Mouse (Mus musculus) adrenal gland, postnatal 4 days (tissue): ENCODE data around the gene Vsig2. TPM values are rescaled to one million over a fixed set of nuclear protein-coding genes. Genes with fewer than 3 reads are reported as not detected.

Experiments
- DNase-seq, 2 experiments: peaks; one replicate each; pipeline ENCODE4 v3.0.0; 2021 to 2022; ENCODE audit warnings: low spot score in 2 of 2, mixed read lengths in 2 of 2
- total RNA-seq, 2 experiments: library from RNA; stranded (reverse); gene quantifications; 2 replicates each; pipeline ENCODE4 v1.2.3; 2021

Gene Vsig2
- total RNA-seq, 2 experiments from 2014 or later = 5.8 to 7.3 TPM

DNA sequence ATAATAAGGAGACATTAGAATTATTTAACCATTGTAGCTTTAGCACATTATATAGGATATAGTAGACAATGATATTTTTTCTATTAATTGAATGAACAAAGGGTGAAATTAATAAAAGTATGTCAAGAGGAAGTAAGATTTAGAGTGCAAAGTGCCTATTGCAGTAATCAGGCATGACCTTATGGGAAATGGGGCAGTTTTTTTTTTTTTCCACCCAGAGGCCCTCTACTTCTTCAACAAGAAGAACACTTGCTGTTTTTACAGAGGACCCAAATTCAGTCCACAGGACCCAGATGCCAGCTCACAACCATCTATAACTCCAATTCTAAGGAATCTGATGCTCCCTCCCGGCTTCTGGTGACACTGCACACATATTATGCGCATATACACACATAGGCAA is 21.6 kb downstream of the Vsig2 start:
- no peak for DNase-seq

DNA sequence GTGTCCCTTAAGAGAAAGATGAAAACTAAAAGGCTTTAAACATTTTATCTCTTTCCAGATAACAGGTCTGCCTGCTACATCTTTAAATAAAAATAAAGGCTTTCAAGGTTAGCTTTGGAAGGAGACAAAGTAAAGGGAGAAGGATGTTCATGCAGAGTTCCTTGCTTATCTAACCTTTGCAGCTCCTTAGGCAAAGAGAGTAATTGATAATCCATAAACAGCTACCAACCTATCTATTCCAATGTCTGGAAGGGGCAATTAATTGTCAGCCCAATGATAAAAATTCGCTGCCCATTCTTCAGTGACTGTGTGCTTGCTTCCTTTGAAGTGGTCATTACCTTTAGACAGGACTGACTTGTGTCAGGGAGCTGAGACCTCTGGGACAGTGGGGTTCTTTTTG is 24.8 kb downstream of the Vsig2 start:
- no peak for DNase-seq

DNA sequence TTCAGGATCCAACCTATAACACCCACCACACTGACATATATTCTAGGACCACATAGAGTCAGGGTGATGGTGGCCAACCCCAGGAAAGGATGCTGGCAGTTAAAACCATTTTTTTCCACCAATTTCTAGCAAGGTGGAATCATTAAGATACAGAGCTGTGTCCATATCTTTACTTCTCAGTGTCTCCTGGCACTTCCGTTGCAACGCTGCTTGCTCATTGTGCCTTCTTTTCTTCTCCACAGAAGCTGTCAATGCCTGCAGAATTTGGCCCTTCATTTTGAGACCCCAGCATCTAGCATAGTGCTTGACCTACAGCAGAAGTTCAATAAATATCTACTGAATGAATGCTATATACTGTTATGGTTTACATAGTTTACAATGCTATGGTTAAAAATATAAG is 28.0 kb downstream of the Vsig2 start:
- no peak for DNase-seq

GRCm38 (mm10) chr9:37567454-37567853 is 28.4 kb downstream of the Vsig2 start:
- no peak for DNase-seq

GRCm38 (mm10) chr9:37567892-37568604 is 29.0 kb downstream of the Vsig2 start:
- no peak for DNase-seq

- DNase-seq = no peak
Measured at GRCm38 (mm10) chr9:37568605-37569214, 29.7 kb downstream of the Vsig2 start.

DNA sequence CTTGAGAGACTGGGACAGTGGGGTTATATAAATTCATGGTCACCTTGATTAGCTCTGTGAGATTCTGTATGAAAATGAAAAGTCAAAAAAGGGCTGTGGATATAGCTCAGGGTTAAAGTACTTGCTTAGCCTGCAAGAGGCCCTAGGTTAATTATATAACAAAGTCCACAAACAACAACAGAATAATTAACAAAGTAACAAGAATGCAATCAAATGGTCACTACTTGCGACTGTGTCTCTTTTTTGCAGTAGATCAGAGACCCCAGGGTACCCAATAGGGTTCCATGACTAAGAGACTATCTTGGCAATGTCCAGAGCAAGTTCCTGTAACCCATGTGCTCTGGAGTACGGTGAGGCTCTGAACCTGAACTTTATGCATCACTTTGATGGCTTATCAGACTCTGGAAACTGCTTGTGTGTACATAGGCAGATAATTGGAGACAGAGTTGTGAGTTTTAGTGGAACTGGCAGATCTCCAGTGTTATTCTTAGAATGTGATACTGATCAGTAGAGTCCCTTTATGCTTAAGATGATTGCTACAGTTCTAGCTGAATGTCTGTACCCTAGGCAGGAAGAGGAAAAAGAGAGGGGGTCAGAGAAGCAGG is 30.3 kb downstream of the Vsig2 start:
- DNase-seq = no peak

GRCm38 (mm10) chr9:37572204-37572876 is 33.3 kb downstream of the Vsig2 start:
- no peak for DNase-seq

- no peak for DNase-seq
Measured at GRCm38 (mm10) chr9:37576436-37576930, 37.4 kb downstream of the Vsig2 start.

DNA sequence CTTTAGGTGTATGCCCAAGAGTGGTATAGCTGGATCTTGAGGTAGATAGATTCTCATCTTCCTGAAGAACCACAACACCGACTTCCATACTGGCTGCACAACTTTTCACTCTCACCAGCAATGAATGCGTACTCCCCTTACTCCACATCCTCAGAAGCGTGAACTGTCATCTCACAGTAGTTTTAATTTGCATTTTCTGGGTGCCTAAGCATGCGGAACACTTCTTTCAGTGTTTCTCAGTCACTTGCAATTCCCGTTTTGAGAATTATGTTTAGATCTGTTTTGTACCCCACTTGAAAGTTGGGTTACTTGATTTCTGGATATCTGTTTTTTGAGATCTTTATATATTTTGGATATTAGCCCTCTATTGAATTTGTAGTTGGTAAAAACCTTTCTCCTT is 44.5 kb downstream of the Vsig2 start:
- DNase-seq = no peak

DNA sequence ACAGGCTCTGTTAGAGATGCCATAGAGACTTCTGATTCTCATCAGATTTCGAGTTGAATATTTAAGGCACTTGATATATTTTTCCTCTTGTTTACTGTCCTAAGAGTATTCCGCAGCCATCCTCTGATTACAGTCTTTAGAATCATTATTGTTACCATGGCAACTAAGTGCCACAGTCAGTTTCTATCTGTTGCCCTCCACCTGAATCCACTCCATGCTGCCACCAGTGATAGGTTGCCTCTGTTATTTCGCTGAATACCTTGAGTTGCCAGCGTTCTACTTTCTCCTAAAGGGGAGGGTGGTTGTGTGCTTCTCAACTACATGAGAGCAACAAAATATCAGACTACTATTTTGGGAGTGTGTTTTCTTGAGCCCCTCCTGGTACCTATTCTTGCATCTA is 47.7 kb downstream of the Vsig2 start:
- DNase-seq = no peak

- DNase-seq = no peak
Measured at GRCm38 (mm10) chr9:37590381-37590780, 51.3 kb downstream of the Vsig2 start.

DNA sequence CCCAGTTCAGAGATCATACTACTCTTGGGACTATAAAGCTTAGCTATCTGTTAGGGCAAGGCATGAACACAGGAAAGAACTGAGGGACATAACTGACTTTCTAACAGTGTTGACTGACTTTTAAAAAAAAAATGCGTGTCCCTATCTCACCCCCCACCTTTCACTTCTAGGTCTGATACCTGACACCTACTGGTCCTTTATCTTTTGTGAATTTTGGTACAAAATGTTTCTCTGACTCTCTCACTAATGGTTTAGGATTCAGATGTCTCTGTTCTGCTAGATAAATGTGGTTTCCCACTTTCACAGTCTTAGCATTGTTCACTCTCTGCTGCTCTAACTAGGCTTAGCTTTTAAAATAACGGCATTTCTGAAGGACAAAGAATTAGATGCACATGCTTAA is 53.0 kb downstream of the Vsig2 start:
- DNase-seq = no peak

GRCm38 (mm10) chr9:37592633-37593032 is 53.6 kb downstream of the Vsig2 start:
- no peak for DNase-seq

DNA sequence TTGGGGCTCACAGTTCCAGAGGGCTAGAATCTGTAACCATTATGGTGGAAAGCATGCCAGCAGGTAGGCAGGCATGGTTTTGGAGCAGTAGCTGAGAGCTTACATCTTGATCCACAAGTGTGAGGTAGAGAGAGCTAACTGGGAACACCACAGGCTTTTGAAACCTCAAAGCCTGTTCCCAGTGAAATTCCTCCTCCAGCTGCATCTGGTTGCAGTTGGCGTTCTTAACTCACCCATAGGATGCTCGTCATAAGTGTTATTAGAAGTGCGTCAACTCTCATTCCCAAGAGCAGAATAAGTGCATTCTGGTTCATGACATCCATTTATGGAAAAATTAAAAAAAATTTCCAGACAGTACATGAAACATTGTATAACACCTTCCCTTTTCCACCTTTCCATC is 54.6 kb downstream of the Vsig2 start:
- DNase-seq = no peak

Other genes starting within 250 kb of the Vsig2 start
- 1 to 10 TPM; 6.0 TPM for gene Ccdc15, start 190.8 kb upstream of the Vsig2 start, total RNA-seq
- gene Hepacam, start 171.9 kb upstream of the Vsig2 start, total RNA-seq = under 1 TPM; 0.31 to 0.45 TPM
- gene Robo4, start 137.4 kb upstream of the Vsig2 start, total RNA-seq = 10 to 100 TPM; 31.3 to 32.9 TPM
- gene Robo3, start 106.0 kb upstream of the Vsig2 start, total RNA-seq = 1 to 10 TPM in 1 of 2 experiments, under 1 TPM in 1; 0.56 to 1.0 TPM
- gene Msantd2, start 49.9 kb upstream of the Vsig2 start, total RNA-seq = 10 to 100 TPM; 31.3 to 33.2 TPM
- gene Esam, start 11.2 kb upstream of the Vsig2 start, total RNA-seq = 10 to 100 TPM; 51.7 to 55.5 TPM
- 1 to 10 TPM; 4.1 to 6.7 TPM for gene Nrgn, start 13.6 kb downstream of the Vsig2 start, total RNA-seq
- gene Siae, start 16.4 kb downstream of the Vsig2 start, total RNA-seq = 10 to 100 TPM; 17.4 to 18.4 TPM
- 1 to 10 TPM; 2.3 to 3.4 TPM for gene Spa17, start 74.5 kb downstream of the Vsig2 start, total RNA-seq
- 100 to 1,000 TPM; 102 to 112 TPM for gene Tbrg1, start 118.1 kb downstream of the Vsig2 start, total RNA-seq
- not detected for gene Panx3, start 130.0 kb downstream of the Vsig2 start, total RNA-seq
- not detected for gene Olfr160, start 177.0 kb downstream of the Vsig2 start, total RNA-seq
- gene Olfr874, start 205.9 kb downstream of the Vsig2 start, total RNA-seq = not detected
- gene Olfr875, start 232.6 kb downstream of the Vsig2 start, total RNA-seq = not detected